Mouse (Mus musculus) E14TG2a.4 (cell line): ENCODE measurements around the gene Cobll1.

ENCODE experiments used
- CTCF ChIP-seq: conservative IDR thresholded peaks from 2 replicates; pipeline ENCODE4 v1.5.1; 2014; ENCODE audit warnings: low read length
- NANOG ChIP-seq: IDR thresholded peaks from 2 replicates; pipeline ENCODE4 v1.6.1; 2014; ENCODE audit warnings: borderline replicate concordance, low read length, mixed read lengths
- POU5F1 ChIP-seq: IDR thresholded peaks from 2 replicates; pipeline ENCODE4 v1.6.1; 2014; ENCODE audit warnings: low read length, borderline replicate concordance

DNA sequence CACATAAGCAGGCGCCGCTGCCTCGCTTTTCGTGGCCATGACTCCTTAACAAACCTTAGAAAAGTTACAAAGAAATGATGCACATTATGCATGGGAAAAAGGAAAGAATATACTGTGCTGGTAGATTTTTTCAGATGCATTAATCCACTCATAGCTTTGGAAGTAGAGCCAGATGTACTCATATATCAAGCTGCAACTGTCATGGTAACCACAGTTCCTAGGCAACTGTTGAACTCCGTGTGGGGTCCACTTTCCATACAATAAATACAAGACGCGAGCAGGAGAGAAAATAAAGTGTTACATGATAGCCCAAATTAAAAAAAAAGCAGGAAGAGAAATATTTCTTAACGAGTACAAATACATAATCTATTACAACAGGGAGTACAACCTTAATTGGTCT is 119.5 kb downstream of the Cobll1 start:
- no peak for TF ChIP-seq CTCF
- no peak for TF ChIP-seq NANOG
- TF ChIP-seq POU5F1: no peak
